Mouse (Mus musculus): ENCODE measurements at regions not wholly inside any gene's neighbourhood (a gene's known extent, or its start where the extent isn't known, plus 50 kb on each side); places are given as distances from the start of the nearest gene placed in this dataset.

DNA sequence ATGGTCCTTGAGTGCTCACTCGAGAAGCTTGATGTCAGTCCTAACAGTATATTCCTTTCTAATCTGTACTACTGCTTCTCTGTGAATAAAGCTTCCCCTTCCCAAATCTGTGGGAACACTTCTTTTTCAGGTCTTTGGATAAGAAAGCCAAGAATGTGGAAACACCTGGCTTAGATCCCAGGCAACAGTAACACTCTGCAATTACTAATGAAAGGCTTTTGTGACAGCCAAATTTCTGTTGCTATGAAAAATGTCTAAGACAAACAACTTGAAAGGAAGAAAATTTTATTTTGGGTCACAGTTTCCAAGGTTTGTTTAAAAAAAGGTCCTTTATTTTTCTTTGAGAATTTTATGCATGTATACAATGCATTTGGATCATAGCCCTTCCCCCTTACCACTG, 56.0 kb upstream of the Mroh9 start:
- no peaks in the 10 kb centered on the region; the same call in 1 of the 2 replicates for H3K4me1 ChIP-seq (ENCODE audit: control insufficient read depth, insufficient read depth, low read length)
- no peak overlapping the region for H3K27ac ChIP-seq (ENCODE audit: insufficient read depth, low read length)
- no peak overlapping the region for H3K4me3 ChIP-seq (ENCODE audit: insufficient read depth, low read length)
- TF ChIP-seq POLR2A (IDR thresholded peaks at IDR 0.05; ENCODE audit: extremely low read depth, insufficient read depth, low read length): no peak
- TF ChIP-seq CTCF (IDR thresholded peaks at IDR 0.05; ENCODE audit: extremely low read depth, insufficient read depth, low read length): no peak

DNA sequence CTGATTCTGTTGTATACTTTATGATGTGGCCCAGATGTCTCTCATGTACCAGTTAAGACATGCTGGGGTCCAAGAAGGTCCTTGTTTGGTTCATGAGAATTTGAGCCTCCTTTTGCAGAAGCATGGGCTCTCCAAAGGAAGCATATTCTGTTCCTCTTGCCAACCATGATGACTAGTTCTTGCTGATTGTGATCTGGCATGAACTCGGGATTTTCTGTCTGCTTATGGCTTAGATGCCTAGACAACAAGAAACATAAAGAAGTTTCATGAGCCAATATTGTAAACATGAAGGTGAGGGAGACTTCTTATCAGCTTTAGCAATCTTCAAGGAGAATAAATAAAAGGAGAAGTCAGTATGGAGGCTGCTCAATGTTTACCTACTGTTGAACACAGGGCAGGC, 52.7 kb upstream of the Mroh9 start:
- TF ChIP-seq POLR2A (IDR thresholded peaks at IDR 0.05; ENCODE audit: extremely low read depth, insufficient read depth, low read length): no peak
- TF ChIP-seq CTCF (IDR thresholded peaks at IDR 0.05; ENCODE audit: extremely low read depth, insufficient read depth, low read length): no peak
- Histone ChIP-seq H3K27ac (ENCODE audit: insufficient read depth, low read length) (no peak overlapping the region), H3K4me3 (ENCODE audit: insufficient read depth, low read length) (no peak overlapping the region), H3K4me1 (ENCODE audit: control insufficient read depth, insufficient read depth, low read length) (no peaks in the 10 kb centered on the region; the same call in 1 of the 2 replicates)

All from cortical plate, adult 2 months (tissue).